Mouse (Mus musculus): ENCODE measurements around the gene Ppp1r3c.

GRCm38 (mm10) chr19:36768084-36768483 lies 31.6 kb upstream of the Ppp1r3c start:
- TF ChIP-seq CHD2 (IDR thresholded peaks at IDR 0.05; ENCODE audit: low read length) = no peak
- TF ChIP-seq CTCF (IDR thresholded peaks at IDR 0.05 in 2 of 3, conservative IDR thresholded peaks at IDR 0.05 in 1 of 3; ENCODE audit: control insufficient read depth in 1 of 3, insufficient read depth in 1 of 3, low read depth in 2 of 3, low read length in 3 of 3, poor library complexity in 1 of 3, severe bottlenecking in 1 of 3) = no peak
- TF ChIP-seq SIN3A (IDR thresholded peaks at IDR 0.05; ENCODE audit: low read length) = no peak
- TF ChIP-seq TCF12 (IDR thresholded peaks at IDR 0.05; ENCODE audit: low read depth, low read length) = no peak
